Mouse (Mus musculus) cerebellum, adult (tissue): ENCODE data around the gene Fsip2.

Experiments
- ATAC-seq: cut with Nextera tagmentation; 2 replicates; pipeline ENCODE4 v1.9.2; 2017; ENCODE audit warnings: mild to moderate bottlenecking, moderate library complexity, mixed read lengths; ENCODE audit not compliant: insufficient number of reproducible peaks, low FRiP score, low TSS enrichment

The Fsip2 gene

DNA sequence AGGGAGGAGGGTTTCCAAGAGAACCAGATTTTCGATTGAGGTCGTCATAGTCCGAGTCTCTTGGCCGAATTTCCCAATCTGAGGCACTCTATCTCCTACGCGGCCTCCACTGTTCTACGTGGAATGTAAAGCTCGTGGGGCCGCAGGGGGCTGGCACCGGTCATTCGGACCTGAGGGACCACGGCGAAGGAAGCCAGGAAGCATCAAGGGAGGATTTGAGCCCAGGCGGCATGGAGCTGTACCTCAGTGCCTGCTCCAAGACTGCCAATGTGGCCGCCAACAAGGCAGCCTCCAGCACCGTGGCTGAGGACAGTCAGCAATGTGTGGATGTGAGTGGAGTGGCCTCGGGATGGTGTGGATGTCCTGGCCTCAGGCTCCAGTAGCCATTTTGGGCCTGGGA, at the start of gene Fsip2:
Fsip2 (plus strand) TSS at position 163 of the 400 bp plus-strand sequence.
- no peak for ATAC-seq

DNA sequence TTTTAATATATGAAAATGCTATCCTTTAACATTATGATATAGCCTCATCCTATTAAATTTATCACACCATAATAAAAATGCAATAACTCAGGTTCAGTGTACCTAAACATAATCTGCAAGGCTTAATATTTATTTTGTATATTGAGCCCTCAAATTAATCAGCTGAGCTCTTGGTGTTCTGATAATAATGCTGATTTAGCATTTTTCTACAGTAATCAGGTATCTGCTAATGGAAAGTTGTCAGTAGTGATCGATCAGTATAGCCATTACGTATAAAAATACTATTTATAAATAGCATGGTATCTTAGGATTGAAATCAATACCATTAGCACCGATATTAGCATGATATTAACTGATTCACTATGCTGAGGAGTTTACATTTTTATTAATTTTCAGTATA, 20.0 kb downstream of the Fsip2 start:
- no peak for ATAC-seq

DNA sequence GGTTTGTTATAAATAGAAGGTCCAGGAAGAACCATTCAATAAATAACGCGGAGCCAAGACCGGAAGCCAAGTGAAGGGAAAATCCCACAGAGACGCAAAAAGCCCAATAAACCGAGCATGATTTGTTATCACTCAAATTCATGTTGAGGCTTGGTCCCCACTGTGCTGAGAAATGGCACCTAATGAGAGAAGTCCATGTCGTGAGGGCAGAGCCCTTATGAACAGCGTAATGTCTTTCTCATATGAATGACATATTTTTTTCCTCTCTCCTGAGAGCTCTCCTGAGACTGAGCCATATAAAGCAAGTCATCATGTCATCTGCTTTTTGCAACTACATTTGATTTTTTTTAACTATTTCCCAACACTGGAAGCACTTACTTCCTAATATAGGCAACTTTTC, 82.4 kb downstream of the Fsip2 start:
- ATAC-seq, result no peak

DNA sequence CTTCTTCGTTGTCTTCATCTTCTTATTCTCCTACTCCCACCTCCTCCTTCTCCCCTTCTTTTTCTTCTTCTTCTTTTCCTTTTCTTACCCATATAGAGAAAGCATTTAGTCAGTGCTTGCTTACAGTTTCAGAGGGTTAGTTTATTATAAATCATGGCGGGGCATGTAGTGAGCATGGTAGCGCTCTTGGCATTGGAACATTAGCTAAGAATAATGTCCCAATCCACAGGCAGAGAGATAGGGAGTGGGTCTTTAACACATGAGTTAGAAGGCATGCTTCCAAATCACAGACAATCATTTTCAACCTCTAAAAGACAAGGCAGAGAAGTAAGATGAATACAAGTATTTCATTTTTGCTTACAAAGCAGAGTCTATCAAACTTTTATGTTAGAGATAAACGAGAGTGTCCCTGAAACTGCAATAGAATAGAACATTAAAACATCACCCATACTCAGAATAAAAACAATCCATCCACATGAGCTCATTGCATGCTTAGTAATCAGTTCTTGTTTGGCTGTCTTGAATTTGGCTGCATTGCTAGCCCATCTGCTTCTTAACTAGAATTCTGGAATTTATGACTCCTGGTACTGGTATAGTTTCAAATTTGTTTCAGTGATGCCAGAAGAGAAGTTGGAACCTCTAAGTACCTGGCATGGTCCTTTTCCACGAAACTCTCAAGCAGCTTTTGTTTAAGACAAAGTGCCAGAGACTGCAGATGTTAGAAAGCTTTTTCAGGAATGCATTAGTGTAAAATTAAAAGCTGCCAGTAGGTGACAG, 109.7 kb downstream of the Fsip2 start:
- no peak for ATAC-seq
